Mouse (Mus musculus): ENCODE results near the gene Erbb4.
A peak's percentile ranks its signal among the peaks of the same experiment; 100 is the strongest.

Gene Erbb4

DNA sequence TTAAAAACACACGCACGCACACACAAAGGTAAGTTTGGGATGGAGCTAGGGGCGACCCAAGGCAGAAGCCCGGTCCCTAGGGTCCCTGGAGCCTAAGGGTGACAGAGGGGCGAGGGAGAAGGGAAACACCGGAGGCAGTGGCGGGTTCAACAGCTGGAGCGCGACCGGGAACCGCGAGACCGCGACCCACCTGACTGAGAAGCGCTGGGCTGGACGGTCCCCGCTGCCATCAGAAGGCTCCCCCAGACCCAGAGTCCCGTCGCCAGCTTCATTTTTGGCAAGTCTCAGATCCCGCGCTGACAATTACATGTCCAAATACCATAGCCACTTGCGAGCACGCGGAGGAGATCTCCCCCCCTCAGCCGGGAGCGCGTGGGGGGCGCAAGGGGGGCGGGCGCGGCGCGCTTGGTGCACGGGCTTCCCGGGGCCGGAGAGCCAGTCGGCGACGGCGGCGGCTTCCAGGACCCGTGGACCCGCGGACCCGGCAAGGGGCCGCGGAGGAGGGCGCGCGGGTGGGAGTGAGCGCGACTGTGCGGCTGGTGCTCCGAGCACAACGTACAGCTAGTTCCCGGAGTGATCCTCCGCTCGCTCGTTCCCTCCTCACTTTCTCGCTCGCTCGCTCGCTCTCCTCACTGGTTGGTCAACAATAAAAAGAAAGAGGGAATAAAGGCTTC is at the start of gene Erbb4:
Erbb4 (minus strand) TSS at position 575 of the 674 bp plus-strand sequence.
- DNase-seq (ENCODE audit: low read depth in 2 of 2, low spot score in 2 of 2), result no peak

DNA sequence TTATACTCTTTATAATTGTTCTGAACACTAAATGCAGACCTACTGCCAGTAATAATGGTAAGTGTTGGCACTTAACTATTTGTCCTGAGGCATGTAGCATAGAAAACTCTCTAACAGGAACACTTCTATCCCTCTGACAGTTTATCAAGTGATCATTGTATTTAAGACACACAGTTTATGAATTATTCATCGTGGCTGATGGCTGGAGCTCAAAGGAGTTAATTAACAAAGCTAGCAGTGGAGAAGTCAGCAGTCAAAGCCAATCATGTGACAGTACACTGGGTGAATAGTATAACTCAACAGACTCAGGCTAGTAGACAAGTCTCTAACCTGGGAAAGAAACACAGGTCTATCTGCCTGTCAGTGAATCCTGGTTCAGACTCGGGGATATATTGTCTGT is 49.5 kb upstream of the Erbb4 start:
- no peak for DNase-seq (ENCODE audit: low read depth in 2 of 2, low spot score in 2 of 2)

DNA sequence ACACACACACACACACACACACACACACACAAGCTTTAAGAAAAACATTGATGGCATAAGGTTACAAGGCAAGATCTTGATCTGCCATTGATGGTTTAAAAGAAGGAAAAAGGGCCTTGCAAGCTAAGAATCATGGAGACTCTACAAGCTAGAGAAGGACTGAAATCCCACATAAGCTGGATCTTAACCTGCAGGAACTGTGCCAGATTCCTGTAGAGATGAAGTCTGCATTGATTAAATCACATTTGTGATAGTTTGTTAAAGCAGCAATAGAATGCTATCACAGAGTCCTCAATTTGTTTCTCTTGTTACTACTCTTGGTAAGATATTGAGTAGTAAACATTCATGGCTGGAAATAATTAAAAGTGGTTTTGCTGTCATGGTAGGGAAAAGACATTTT is 33.5 kb upstream of the Erbb4 start:
- DNase-seq (ENCODE audit: low read depth in 2 of 2, low spot score in 2 of 2), result no peak

DNA sequence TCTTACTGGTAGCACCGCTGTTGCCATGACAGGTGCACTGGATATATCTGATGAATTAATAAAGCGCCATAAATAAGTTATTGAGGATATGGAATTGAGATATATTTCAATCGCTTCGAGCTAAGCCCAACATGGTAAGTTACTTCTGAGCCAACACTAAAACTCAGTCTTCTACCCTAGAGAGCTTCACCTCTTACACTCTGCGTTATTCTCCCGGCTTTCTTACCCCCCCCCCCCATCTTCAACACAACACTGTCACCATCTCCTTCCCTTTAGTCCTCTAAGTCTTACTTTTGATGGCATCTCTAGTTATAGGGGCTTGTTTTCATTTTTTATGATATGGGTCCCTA is 31.6 kb upstream of the Erbb4 start:
- DNase-seq (ENCODE audit: low read depth in 2 of 2, low spot score in 2 of 2), result no peak

DNA sequence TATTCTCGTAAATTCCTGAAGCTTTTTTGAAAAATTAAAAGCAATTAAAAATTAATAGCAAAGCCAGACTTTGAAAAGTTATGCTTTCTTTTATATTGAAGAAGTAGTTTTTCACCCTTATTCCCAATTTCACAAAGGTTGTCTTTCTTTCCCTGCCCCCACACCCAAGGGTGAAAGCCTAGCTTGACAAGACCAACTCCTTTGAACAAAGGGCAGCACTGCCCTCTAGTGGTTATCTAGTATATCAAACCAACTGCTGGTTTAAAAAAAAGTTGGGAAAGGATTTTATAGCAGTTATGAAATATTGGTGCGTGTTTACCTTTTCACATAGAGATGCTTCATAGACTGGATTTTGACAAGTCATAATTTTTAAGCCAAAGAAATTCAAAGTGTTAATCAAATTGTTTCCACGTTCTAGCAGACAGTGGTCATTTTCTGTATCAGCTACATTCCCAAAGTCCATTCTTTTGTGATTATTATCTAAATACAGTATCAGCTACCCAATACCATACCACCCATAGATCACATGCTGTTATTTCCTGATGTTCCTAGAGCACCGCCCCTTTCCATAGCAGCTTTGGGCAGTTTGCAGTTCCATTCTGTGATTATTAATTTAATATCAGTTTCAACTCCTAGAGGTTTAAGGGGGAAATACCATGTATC is 31.1 kb upstream of the Erbb4 start:
- DNase-seq (ENCODE audit: low read depth in 2 of 2, low spot score in 2 of 2), result peak in 1 of 2 experiments; percentile 7

DNA sequence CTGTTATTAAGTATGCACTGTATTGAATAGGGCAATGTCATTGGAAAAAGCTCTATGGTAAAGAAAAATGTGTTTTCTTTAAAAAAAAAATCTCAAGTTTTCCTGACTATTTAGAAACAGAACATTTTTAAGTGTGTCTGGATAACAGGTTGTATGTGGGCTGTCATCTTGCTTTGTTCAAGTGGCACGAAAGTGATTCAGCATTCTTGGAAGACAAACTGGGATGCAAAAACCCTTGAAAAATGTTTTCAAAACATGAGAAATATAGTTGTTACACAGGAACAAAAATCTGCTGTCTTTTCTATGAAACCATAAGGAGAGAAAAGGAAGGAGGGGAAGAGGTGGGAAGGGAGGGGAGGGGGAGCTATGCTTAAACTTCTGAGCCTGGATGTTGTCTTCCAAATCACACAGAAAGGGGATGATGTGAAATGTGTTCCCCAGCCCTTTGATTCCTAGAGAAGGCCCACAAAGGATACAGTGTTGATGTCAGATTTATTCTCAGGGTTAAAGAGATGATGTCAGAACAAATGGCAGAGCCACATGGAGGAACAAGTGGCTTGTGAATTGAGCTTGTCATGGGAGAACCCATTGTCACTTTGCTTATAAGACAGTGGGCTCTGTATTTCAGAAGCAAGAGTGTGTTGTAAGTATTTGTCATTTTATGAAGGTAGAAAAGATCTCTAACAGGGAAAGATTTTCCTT is 16.4 kb upstream of the Erbb4 start:
- no peak for DNase-seq (ENCODE audit: low read depth in 2 of 2, low spot score in 2 of 2)

DNA sequence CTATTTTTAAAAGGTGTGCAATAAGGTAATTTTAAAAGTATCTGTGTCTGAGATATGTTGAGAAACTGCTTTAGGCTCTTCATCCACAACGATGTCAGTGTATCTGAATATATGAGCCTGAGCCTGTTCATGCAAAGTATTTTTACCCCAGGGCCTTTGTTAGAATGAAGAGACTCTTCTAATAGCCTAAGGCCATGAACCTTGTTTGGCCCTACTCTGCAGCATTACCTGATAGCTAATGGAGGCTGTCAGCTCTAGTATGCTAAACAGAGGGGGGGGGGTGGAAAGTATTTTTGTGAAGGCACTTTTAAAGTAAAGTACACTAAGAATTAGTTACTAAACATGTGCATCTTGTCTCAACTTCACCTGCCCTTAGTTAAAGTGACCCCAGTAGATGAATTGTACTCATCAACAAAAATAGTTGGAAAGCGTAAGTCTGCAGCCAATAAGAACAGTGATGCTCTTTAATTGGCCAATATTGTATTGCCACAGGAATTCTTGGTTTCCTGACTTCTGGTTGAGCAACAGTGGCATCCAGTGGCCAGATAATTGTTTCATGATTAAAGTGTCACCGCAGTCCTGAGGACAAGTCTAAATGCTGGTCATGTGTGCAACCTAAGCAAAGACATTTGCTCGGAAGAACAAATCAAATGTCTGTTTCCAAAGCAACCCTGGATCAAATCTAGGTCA is 10.5 kb upstream of the Erbb4 start:
- no peak for DNase-seq (ENCODE audit: low read depth in 2 of 2, low spot score in 2 of 2)

DNA sequence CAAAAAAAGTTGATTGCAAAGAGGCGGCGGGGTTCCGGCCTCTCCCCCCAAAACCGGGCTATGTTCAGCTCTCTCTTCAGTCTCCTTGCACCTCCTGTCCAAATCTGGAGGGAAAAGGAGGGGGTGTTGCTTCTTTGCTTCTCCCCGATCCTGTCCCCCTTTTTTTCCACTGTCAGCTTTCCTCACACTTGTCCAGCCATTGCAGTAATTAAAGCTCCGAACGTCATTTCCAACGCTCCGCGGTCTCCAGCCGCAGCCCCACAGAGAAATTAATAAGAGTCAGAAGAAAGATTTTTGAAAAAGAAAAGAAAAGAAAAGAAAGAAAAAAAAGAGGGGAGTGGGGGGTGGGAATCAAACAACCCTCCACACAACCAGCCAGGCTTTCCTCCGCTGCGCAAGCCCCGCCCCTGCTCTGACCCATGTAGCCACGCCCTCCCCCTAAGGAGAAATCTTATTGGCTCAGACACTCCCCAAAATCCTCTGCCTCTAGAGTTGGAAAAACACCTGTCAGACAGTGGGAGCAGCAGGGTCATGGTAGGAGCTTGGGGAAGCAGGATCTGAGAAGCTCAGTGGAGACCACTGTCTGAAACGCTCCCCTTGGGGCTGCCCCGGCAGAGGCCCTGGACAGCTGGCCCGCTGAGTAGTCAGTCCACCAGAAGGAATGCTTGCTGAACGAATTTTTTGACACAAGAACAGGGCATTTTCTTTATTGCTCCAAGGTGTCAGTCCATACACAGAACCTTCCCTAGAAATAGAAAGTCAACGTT is 483 bp upstream of the Erbb4 start:
- DNase-seq (ENCODE audit: low read depth in 2 of 2, low spot score in 2 of 2), result no peak

DNA sequence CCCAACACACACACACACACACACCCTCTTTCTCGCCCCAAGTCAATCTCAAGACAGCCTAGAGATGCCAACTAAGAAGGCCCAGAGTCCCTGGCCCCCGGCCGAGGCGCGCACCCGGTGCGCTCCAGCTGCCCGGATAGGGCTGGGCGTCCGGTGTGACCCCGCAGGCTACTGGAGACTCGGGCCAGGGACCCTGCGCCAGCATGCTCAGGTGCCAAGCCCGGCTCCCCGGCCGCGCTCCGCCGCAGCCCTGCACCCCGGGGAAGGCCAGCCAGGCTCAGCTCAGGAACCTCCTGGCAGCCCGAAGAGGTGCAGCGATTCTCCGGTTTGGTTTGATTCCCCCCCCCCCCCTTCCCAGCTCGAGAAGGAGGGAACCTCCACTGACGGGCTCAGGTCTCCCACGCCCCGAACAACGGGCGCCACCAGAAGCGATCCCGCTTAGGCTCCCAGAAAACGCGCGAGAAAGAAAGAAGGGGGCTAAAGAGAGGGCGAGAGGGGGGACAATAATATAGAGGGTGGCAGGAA is 860 bp downstream of the Erbb4 start:
- no peak for DNase-seq (ENCODE audit: low read depth in 2 of 2, low spot score in 2 of 2)

DNA sequence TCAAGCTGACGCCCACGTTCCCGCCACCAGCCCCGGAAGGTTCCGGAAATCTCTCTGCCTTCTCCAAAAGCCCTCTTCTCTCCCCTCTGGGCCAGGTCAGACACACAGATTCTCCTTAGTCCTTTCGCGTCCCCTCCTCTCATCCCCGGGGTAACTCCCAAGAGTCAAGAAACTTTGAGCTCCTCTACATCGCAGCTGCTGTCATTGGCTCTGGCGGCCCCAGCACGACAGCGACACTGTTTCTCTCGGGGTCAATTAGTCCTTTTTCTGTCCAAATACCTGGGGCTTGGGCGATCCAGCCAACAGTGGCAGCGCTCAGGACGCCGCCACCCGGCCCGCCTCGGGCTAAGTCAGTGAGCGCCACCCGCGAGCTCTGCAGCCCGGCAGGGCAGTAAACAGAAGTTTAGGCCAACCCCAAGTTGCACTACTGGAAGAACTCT is 1.5 kb downstream of the Erbb4 start:
- DNase-seq (ENCODE audit: low read depth in 2 of 2, low spot score in 2 of 2), result no peak

DNA sequence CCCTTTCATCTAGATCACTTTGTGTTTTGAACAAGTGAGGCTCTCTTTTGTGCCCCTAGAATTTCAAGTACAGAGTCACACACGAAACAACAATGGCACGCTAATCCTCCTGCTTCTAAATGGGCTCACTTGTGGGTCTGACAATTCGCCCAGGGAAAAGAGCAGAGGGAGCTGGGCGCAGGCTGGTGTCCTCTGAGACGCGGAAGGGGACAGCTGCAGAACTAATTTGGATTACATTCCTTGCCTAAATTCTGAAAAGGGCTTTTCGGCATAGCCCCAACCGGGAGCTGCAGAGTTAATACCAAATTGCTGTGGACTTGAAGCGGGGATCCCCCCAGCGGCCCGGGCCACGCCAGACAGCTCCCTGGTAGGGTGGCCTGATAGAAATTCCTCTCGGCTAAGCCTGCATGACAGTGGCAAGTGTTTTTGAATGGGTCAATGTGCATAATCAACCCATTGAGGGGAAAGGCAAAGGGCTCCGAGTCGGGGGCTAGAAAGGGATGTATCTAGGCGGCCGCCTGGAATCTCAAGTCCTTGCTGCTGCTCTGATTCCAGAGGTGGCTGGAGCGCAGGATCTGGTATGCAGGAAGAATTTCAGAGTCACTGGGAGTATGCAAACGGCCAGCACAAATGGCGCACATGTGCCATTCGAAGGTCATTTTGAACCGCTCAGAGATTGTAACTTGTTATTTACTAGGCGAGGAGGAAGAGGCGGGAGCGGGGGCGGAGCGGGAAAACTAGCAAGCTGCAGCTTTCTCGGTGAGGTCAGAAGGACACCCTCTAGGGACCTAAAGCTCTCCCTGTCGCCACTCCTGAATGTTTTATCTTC is 2.2 kb downstream of the Erbb4 start:
- no peak for DNase-seq (ENCODE audit: low read depth in 2 of 2, low spot score in 2 of 2)

DNA sequence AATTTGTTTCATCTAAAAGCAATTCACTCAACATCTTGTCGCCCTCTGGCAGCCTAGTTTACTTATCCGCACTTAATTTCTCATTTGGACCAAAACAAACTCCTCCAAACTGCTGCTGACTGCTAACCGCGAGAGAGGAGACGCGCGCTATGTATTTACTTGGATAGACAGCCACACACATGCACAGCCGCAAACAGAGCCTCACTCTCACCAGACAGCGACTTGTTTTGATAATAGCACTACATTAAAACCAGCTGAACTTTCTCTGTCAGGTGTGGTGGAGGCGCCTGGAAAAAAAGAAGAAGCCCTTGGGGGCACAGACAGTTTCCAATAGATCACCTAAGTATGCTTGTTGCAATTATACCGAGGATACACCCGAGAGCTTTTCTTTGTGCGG is 2.8 kb downstream of the Erbb4 start:
- no peak for DNase-seq (ENCODE audit: low read depth in 2 of 2, low spot score in 2 of 2)

DNA sequence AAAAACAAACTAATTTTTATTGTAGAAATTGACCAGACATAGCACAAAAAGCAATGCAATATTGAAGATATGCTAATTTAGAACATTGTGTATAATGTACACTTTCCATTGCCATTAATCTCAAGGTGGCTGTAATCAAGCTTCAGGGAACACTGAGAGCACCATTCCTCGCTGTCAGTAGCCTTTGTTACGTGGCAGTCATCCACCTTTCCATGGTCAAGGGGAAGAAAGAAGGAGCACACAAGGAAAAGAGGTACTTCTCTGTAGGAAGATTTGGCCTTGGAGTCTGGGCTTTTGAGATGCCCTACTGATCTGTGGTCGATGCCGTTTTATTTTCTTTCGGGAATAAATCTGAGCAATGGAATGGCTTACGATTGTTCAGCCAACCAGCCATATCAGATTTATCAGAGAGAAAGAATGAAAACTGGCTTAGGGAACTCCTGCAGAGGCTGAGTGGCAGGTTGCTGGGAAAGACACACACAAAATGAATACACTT is 4.6 kb downstream of the Erbb4 start:
- DNase-seq (ENCODE audit: low read depth in 2 of 2, low spot score in 2 of 2), result no peak

DNA sequence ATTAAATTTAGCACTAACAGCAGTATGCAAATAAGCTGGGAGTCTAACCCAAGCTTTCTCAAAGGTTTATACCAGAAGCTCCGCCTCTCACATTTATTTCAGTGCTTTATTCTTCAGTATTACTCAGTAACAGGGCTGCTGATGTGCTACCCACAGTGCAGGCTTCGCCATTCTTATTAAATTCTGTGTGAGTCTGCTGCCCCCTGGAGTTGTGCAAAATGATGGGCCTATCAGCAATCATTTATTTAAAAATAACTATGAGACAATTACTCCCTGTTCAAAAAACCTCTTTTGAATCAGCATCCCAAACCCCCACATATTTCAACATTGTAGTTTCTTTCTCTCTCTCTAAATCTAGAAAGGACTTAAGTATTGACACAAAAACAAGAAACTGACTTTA is 6.2 kb downstream of the Erbb4 start:
- DNase-seq (ENCODE audit: low read depth in 2 of 2, low spot score in 2 of 2), result no peak

DNA sequence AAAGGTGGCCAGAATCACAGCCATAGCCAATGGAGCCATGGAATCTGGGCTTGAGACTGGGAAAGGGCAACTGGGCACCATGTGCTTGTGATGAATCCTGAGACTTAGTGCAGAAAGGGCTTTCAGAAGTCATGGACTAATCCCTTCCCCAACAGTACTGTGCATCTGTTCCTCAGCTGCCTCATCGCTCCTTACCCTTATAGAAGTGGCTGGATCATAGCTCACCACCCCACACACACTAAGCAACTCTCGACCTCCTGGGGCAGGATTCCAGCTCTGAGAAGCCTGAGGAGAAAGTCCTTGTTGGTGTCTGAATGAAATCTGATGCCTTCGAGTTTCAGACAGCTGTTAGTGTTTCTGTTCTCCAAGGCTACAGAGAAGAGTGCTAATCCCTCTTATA is 14.8 kb downstream of the Erbb4 start:
- DNase-seq (ENCODE audit: low read depth in 2 of 2, low spot score in 2 of 2), result no peak

DNA sequence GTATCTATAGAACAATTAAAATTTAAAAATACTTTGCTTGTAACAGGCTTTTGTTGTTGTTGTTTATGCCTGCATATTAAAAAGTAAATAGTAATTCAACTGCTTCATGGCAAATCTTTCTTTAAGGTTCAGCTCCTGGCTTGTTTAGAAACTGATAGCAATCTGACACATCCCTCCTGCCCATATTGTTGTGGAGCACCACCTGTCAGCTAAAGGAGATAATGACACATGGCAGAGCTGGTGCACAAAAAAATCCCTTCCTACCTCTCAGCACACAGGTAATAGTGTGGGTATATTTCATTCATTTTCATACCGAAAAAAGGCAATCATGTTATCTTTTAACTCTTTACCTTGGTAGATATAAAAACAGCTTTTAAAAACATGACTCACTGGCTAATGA is 18.5 kb downstream of the Erbb4 start:
- no peak for DNase-seq (ENCODE audit: low read depth in 2 of 2, low spot score in 2 of 2)

DNA sequence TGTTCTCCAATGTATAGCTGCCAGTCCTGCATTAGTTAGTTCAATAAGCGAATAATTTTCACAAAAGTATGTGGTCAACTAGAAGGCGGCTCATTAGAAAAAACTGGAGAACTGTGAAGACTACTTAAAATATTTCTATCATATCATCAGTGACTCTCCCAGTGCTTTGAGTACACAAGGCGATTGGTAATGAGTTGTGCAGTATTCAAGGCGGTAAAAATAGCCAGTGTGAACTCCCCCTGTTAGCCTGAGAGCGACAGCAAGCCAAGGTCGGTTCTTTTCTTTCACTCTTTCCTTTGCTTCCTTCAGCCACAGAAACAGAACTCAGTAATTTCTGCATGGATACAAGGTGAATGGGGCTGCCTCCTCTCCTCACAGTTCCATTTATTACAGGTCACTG is 22.1 kb downstream of the Erbb4 start:
- DNase-seq (ENCODE audit: low read depth in 2 of 2, low spot score in 2 of 2), result no peak

DNA sequence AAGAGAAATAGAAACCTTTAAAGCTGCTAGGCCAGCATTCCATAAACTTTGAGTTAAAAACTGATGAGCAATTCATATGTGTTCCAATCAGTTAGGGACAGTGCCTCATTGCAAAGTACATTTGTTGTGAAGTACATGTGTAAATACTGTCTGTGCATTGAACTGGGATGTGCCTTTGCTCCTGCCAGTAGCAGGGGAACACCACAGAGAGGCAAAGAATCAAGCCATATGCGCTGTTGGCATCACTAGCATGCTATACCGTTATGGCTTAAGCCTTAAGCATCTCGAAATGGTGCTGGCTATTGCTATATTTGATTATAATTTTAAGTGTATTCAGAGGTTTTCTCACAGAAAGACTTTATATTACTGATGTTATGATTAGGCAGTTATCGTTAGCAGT is 58.9 kb downstream of the Erbb4 start:
- no peak for DNase-seq (ENCODE audit: low read depth in 2 of 2, low spot score in 2 of 2)

DNA sequence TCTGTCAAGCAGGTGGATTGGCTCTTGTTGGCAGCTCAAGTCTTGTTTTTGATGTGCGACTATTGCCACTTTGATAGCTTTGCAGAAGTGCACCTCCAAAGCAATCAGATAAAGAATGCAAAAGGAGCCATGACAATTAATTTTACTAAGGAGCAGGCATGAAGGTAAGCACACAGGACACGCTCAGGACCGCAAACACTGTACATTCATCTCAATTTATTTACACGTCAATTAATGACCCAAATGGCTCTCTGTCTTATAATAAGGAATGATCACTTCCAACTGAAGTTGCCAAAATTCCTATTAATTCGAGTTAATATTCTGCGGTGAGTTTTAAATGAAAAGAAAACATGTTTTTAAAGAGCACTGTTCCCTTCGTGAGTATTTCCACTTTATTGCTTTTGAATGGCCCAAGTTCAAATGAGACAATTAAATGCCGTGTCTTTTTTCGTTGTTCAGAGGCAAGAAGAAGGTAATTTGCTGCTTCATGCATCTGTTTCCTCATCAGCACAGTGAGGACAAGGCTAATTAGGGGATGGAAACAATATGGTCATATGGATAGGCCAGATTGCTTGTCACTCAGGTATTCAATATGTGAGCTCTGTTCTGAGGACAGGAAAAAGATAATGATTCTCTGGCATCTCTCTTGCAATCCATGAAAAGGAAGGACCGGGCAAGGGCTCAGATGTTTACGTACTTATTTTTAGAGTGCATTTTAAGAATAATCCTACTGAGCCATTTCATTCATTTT is 61.5 kb downstream of the Erbb4 start:
- DNase-seq (ENCODE audit: low read depth in 2 of 2, low spot score in 2 of 2), result no peak

Measured in CD8-positive naive resting alpha-beta T cell, adult 2 months (primary cell).